Mouse (Mus musculus) large intestine, adult 2 months (tissue): ENCODE data around the gene Slit1. TPM values are rescaled to one million over a fixed set of nuclear protein-coding genes. Genes with fewer than 3 reads are reported as not detected.

ENCODE experiments used
- DNase-seq: peaks from one replicate; pipeline ENCODE4 v3.0.0-alpha.2; 2012; ENCODE audit warnings: low read depth, low spot score
- WGBS: fragments of 180-500 bp; shearing (Covaris S2); methylation state at CpG from one replicate; pipeline ENCODE4 v1.1.7; 2018; 5-methylcytosine and 5-hydroxymethylcytosine counted together
- polyA plus RNA-seq: library from polyadenylated mRNA; depleted of rRNA; stranded (reverse); fragments of >200 nt; gene quantifications from 2 replicates; pipeline ENCODE4 v1.2.3, GENCODE M21; 2012; rRNA removed

The Slit1 gene
- polyA plus RNA-seq, 1 experiment = 0.30 TPM

- no peak for DNase-seq
- 90% methylated on average over 9 of the region's 9 CpGs for WGBS
These were observed 184.5 kb downstream of the Slit1 start for GRCm38 (mm10) chr19:41558891-41559486.

GRCm38 (mm10) chr19:41557491-41557890 is 186.0 kb downstream of the Slit1 start:
- 67% methylated on average over 4 of the region's 4 CpGs for WGBS
- DNase-seq = no peak

GRCm38 (mm10) chr19:41556981-41557380 is 186.5 kb downstream of the Slit1 start:
- 86% methylated on average over 4 of the region's 4 CpGs for WGBS
- no peak for DNase-seq

Other genes starting within 250 kb of the Slit1 start
- 1.0 and 1.9 TPM in 2 replicates for gene Gm340, start 161.3 kb downstream of the Slit1 start, polyA plus RNA-seq
- gene Arhgap19, start 58.4 kb upstream of the Slit1 start, polyA plus RNA-seq = 4.4 and 6.3 TPM in 2 replicates
- 7.1 and 12.3 TPM in 2 replicates for gene Frat1, start 86.3 kb upstream of the Slit1 start, polyA plus RNA-seq
- 10.4 and 21.6 TPM in 2 replicates for gene Frat2, start 104.5 kb upstream of the Slit1 start, polyA plus RNA-seq
- 5.2 and 7.4 TPM in 2 replicates for gene Rrp12, start 152.5 kb upstream of the Slit1 start, polyA plus RNA-seq
- 211 and 297 TPM in 2 replicates for gene Pgam1, start 168.3 kb upstream of the Slit1 start, polyA plus RNA-seq
- 10.4 and 11.5 TPM in 2 replicates for gene Exosc1, start 189.8 kb upstream of the Slit1 start, polyA plus RNA-seq
- gene Zdhhc16, start 189.8 kb upstream of the Slit1 start, polyA plus RNA-seq = 45.3 and 63.1 TPM in 2 replicates
- gene Mms19, start 237.5 kb upstream of the Slit1 start, polyA plus RNA-seq = 32.7 and 50.2 TPM in 2 replicates
- gene Ubtd1, start 238.1 kb upstream of the Slit1 start, polyA plus RNA-seq = 11.1 and 11.3 TPM in 2 replicates